Mouse (Mus musculus): ENCODE results near the gene Fbxl2. TPM values are rescaled to one million over a fixed set of nuclear protein-coding genes. Genes with fewer than 3 reads are reported as not detected.

Fbxl2 gene
- total RNA-seq, 2 experiments from 2014 or later = 0.34 to 1.1 TPM

GRCm38 (mm10) chr9:113974945-113975344 is 71.0 kb downstream of the Fbxl2 start:
- no peak for DNase-seq (ENCODE audit: low spot score)

- no peak for DNase-seq (ENCODE audit: low spot score)
Measured at GRCm38 (mm10) chr9:113973857-113974256, 72.1 kb downstream of the Fbxl2 start.

GRCm38 (mm10) chr9:113971615-113972014 is 74.4 kb downstream of the Fbxl2 start:
- no peak for DNase-seq (ENCODE audit: low spot score)

GRCm38 (mm10) chr9:113970041-113970440 is 76.0 kb downstream of the Fbxl2 start:
- no peak for DNase-seq (ENCODE audit: low spot score)

- no peak for DNase-seq (ENCODE audit: low spot score)
Measured at GRCm38 (mm10) chr9:113969399-113969798, 76.6 kb downstream of the Fbxl2 start.

- no peak for DNase-seq (ENCODE audit: low spot score)
Measured at GRCm38 (mm10) chr9:113968967-113969366, 77.0 kb downstream of the Fbxl2 start.

- DNase-seq (ENCODE audit: low spot score) = no peak
Measured at GRCm38 (mm10) chr9:113966838-113967237, 79.2 kb downstream of the Fbxl2 start.

GRCm38 (mm10) chr9:113964415-113964814 is 81.6 kb downstream of the Fbxl2 start:
- DNase-seq (ENCODE audit: low spot score) = no peak

GRCm38 (mm10) chr9:113963718-113964117 is 82.3 kb downstream of the Fbxl2 start:
- DNase-seq (ENCODE audit: low spot score) = no peak

GRCm38 (mm10) chr9:113957777-113958176 is 88.2 kb downstream of the Fbxl2 start:
- DNase-seq (ENCODE audit: low spot score) = no peak

GRCm38 (mm10) chr9:113947216-113947615 is 98.8 kb downstream of the Fbxl2 start:
- no peak for DNase-seq (ENCODE audit: low spot score)

- no peak for DNase-seq (ENCODE audit: low spot score)
Measured at GRCm38 (mm10) chr9:113943372-113943771, 102.6 kb downstream of the Fbxl2 start.

- no peak for DNase-seq (ENCODE audit: low spot score)
Measured at GRCm38 (mm10) chr9:113941103-113941805, 104.7 kb downstream of the Fbxl2 start.

GRCm38 (mm10) chr9:113939063-113939850 is 106.7 kb downstream of the Fbxl2 start:
- no peak for DNase-seq (ENCODE audit: low spot score)

- DNase-seq (ENCODE audit: low spot score) = no peak
Measured at GRCm38 (mm10) chr9:113935638-113936037, 110.4 kb downstream of the Fbxl2 start.

- peak; percentile 2 for DNase-seq (ENCODE audit: low spot score)
Measured at GRCm38 (mm10) chr9:113932501-113932900, 113.5 kb downstream of the Fbxl2 start.

GRCm38 (mm10) chr9:113932100-113932470 is 113.9 kb downstream of the Fbxl2 start:
- no peak for DNase-seq (ENCODE audit: low spot score)

- peak; percentile 15 for DNase-seq (ENCODE audit: low spot score)
Measured at GRCm38 (mm10) chr9:113931375-113932099, 114.5 kb downstream of the Fbxl2 start.

GRCm38 (mm10) chr9:113930534-113931374 is 115.2 kb downstream of the Fbxl2 start, which contains the start of gene Ubp1:
Gene Ubp1, plus strand, starts transcription at chr9:113930934.
- peak; percentile 97 for DNase-seq (ENCODE audit: low spot score)

GRCm38 (mm10) chr9:113929676-113930075 is 116.3 kb downstream of the Fbxl2 start:
- no peak for DNase-seq (ENCODE audit: low spot score)

GRCm38 (mm10) chr9:113928591-113928990 is 117.4 kb downstream of the Fbxl2 start:
- DNase-seq (ENCODE audit: low spot score) = no peak
